Mouse (Mus musculus): ENCODE measurements around the gene Slf2. TPM values are rescaled to one million over a fixed set of nuclear protein-coding genes. Genes with fewer than 3 reads are reported as not detected.

Gene Slf2
- polyA plus RNA-seq, 1 experiment from 2014 or later, result 54.0 TPM

DNA sequence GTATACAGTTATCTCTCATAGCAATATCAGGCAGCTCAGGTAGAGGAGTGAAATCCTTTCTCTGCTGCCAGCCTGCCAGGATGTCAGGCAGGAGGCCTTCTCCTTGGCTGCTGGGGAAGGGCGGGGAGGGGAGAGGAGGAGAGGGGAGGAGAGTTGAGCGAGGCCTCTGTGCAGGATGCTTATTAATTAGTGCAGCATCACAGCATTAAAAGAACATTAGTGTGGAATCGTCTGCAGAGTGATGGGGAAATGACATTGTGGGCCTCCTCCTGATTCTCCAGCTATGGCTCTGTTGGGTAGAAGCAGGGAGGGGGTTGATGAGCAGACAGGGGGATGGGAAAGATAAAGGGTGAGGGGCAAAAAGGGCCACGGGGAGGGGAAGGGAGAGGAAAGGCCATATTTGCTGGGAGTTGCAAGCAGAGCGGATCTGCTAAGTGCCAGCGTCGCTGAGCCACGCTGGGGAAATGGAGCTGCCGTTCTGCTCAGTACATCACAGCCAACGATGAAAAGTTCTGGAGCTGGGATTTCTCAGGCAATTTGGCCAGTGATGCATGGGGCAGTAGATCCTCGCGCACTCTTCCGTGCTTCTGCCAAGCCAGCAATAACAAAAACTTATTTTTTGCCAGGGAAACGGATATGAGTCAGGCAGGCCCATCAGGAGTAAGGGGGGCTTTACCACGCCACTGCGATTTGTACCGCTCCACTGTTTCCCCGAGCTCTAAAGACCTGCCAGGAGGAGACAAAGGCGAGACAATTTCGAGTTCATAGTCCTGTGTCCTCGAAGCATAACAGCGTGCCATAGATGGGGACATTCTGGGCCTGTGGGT lies 30.8 kb upstream of the Slf2 start:
- Histone ChIP-seq H3K27me3 (ENCODE audit: low read depth, poor library complexity, severe bottlenecking) (peaks cover 39% of the 10 kb centered on the region), H3K27ac (no peak overlapping the region), H3K9me3 (replicated peaks) (no peaks in the 10 kb centered on the region), H3K4me1 (peaks cover 42% of the 10 kb centered on the region), H3K36me3 (no peaks in the 10 kb centered on the region), H3K4me3 (no peak overlapping the region)
- 45% methylated on average over 22 of the region's 22 CpGs for WGBS
- DNase-seq (ENCODE audit: low spot score), result no peak

DNA sequence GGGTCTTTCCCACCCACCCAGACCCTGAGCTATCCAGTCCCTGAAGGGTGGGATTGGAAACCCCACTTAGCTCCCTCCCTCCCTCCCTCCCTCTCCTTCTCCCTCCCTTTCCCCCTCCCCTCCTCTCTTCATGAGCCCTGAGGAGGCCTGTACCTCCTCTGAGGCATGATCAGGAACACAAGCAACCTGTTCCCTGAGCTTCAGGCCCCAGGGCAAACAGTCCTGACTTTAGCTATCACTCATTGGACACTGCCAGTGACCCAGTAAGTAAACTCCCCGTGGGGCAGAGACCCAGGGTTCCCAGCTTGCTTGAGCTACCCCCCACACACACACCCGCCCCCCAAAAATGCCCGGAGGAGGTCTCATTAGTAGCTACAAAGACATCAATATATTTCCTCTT lies 29.9 kb upstream of the Slf2 start:
- Histone ChIP-seq H3K4me1 (peaks cover 47% of the 10 kb centered on the region), H3K36me3 (no peaks in the 10 kb centered on the region), H3K4me3 (no peak overlapping the region), H3K27ac (no peak overlapping the region), H3K27me3 (ENCODE audit: low read depth, poor library complexity, severe bottlenecking) (peaks cover 31% of the 10 kb centered on the region), H3K9me3 (replicated peaks) (no peaks in the 10 kb centered on the region)
- WGBS, result 64% methylated on average over 3 of the region's 3 CpGs
- no peak for DNase-seq (ENCODE audit: low spot score)

DNA sequence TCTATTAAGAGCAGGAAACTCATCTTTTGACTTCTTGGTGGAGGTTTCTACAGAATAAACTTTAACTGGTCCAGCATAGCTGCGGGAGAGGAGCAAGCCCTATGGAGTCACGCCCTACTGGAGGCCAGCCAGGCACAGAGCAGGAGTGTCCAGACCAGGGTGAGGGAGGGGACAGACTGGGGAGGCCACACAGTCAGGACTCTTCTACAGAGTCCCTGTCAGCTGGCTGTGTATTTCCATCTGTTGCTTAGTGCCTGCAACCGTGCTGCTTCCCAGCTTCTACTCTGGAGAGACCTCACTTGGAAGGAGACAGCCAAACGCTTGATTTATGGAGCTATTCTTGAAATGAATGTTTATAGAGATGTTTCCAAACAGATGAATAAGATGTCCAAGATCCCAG lies 28.6 kb upstream of the Slf2 start:
- Histone ChIP-seq H3K4me3 (no peak overlapping the region), H3K9me3 (replicated peaks) (no peaks in the 10 kb centered on the region), H3K27ac (no peak overlapping the region), H3K27me3 (ENCODE audit: low read depth, poor library complexity, severe bottlenecking) (peaks cover 19% of the 10 kb centered on the region), H3K4me1 (peaks cover 47% of the 10 kb centered on the region), H3K36me3 (no peaks in the 10 kb centered on the region)
- WGBS, result 84% methylated on average over 4 of the region's 4 CpGs
- DNase-seq (ENCODE audit: low spot score), result no peak

DNA sequence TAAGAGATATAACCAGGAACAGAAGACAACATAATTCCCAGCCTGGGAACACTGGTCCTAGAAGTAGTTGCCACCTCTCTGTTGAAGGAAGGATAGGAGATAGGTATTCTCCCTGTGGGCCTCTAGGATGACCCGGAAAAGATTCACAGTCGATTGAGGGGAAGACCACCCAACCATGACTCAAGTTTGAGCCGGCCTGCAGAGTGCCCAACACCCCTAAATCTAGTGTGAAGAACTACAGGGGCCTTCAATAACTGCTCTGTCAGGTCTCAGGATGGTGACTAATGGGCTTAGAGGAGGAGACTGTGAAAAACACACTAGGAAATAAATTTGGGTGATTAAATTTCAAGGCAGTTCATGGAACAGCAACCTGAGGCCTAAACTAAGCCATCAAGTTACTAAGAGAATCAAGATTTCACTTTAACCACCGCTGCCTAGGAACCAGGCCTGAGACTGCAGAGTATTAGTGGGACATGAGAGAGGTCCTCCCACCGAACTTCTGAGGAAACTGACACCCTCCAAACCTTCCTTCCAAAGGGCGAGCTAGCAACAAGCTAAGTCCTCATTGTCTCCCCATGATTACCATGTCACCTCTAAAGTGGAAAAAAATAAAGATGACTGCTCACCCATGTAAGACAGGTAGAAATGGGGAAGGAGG lies 27.5 kb upstream of the Slf2 start:
- H3K4me1 ChIP-seq, result peaks cover 55% of the 10 kb centered on the region

DNA sequence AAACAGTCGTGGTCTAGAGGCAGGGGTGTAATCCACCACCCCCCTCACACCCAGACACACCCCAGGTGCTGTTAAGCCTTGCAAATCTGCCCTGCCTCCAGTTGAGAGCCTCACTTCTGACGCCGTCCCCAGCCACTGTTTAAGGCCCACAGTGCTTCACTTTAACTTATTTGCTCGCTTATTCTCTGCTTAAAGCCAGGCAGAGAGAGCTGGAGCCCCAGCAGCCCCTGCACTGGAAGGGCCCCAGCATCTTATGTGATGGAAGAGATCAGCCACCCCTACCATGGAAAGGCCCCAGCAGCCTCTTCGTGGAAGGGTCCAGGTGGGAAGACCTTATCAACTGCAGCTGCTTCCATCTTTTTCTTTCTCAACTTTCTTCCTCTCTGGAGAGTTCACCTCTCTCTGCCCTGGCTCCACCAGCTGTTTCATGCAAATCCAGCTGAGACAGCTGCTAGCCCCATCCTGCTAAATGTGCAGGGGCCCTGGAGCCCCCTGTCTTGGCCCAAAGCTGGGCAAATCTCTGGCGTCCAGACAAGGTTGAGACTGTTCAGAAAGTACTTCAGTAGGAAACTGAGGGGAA lies 26.7 kb upstream of the Slf2 start:
- 35% methylated on average over 6 of the region's 6 CpGs for WGBS
- no peaks in the 10 kb centered on the region for H3K9me3 ChIP-seq (replicated peaks)
- peaks cover 2% of the 10 kb centered on the region; the same call in 1 of the 2 replicates for H3K27me3 ChIP-seq (ENCODE audit: low read depth, poor library complexity, severe bottlenecking)
- peaks cover 55% of the 10 kb centered on the region for H3K4me1 ChIP-seq
- H3K36me3 ChIP-seq, result no peaks in the 10 kb centered on the region
- no peak overlapping the region for H3K4me3 ChIP-seq
- DNase-seq (ENCODE audit: low spot score), result no peak
- peak overlapping the region; percentile 15; the same call in 1 of the 2 replicates for H3K27ac ChIP-seq

More for the DNA sequence above, 27.5 kb upstream of the Slf2 start:
- Histone ChIP-seq H3K4me3 (no peak overlapping the region), H3K36me3 (no peaks in the 10 kb centered on the region), H3K27ac (peak overlapping the region; percentile 15; the same call in 1 of the 2 replicates), H3K9me3 (replicated peaks) (no peaks in the 10 kb centered on the region), H3K27me3 (ENCODE audit: low read depth, poor library complexity, severe bottlenecking) (peaks cover 7% of the 10 kb centered on the region)
- DNase-seq (ENCODE audit: low spot score), result no peak
- 54% methylated on average over 6 of the region's 6 CpGs for WGBS

DNA sequence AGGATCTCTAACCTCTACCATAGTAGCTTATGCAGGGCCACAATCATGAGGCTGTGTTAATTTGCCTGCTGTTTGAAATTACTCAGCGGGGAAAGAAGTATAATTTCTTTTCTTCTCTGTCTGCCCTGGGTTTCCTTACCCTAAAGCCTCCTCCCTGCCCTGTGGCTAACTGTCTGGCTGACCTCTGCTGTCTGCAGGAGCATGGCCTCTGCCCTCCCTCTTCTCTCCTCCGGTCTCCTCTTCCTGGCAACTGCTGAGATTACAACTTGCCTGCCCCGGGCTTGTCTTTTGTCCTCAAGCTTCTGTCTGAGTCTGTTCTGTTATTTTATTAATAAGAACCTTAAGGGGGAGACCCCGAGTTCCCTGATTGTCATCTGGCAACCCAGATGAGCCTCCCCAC lies 25.6 kb upstream of the Slf2 start:
- no peaks in the 10 kb centered on the region for H3K27me3 ChIP-seq (ENCODE audit: low read depth, poor library complexity, severe bottlenecking)
- H3K4me3 ChIP-seq, result no peak overlapping the region
- H3K4me1 ChIP-seq, result peaks cover 45% of the 10 kb centered on the region
- WGBS, result 32% methylated on average over 4 of the region's 4 CpGs
- DNase-seq (ENCODE audit: low spot score), result no peak
- no peaks in the 10 kb centered on the region for H3K36me3 ChIP-seq
- no peaks in the 10 kb centered on the region for H3K9me3 ChIP-seq (replicated peaks)
- peak overlapping the region; percentile 10; the same call in 1 of the 2 replicates for H3K27ac ChIP-seq

DNA sequence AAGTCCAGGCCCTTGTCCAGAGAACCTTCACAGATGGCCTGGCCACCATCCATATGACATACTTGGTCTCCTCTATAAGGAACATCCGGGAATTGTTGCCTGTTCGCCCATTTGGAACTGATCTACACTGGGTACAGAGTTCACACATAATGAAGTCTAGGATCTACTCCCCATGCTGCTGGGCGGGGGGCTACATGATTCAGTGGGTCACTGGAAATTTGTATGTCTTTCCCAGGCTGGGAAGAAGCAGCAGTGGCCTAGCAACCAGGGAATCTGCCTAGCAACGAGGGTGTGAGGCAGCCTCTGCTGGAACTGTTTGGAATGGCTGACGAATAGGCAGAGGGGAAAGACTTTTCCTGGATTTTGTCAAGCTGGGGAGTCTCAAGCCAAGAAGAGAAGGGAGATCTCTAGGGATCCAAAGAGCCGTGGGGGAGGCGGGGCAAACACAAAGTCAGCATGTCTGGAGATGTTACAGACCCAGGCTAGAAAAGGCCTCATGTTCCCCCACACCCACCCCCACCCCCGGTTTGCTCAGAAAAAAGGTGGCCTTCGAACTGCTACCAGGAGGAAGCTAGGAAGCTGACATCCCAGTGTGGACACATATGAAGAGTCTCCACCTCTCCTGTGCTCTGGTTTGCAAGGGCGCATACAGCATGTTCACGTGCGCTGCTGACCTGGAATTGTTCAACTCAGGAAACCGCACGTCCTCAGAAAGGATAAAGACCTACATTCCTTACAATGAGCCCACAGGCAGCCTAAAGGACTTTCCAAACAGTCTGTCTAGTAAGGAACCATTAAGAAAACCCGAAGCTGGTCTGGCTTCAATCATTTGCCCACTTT lies 22.9 kb upstream of the Slf2 start:
- Histone ChIP-seq H3K9me3 (replicated peaks) (no peaks in the 10 kb centered on the region), H3K4me3 (no peak overlapping the region), H3K4me1 (peaks cover 35% of the 10 kb centered on the region), H3K36me3 (no peaks in the 10 kb centered on the region), H3K27me3 (ENCODE audit: low read depth, poor library complexity, severe bottlenecking) (no peaks in the 10 kb centered on the region), H3K27ac (peak overlapping the region; percentile 38)
- DNase-seq (ENCODE audit: low spot score), result no peak
- WGBS, result 51% methylated on average over 15 of the region's 15 CpGs

DNA sequence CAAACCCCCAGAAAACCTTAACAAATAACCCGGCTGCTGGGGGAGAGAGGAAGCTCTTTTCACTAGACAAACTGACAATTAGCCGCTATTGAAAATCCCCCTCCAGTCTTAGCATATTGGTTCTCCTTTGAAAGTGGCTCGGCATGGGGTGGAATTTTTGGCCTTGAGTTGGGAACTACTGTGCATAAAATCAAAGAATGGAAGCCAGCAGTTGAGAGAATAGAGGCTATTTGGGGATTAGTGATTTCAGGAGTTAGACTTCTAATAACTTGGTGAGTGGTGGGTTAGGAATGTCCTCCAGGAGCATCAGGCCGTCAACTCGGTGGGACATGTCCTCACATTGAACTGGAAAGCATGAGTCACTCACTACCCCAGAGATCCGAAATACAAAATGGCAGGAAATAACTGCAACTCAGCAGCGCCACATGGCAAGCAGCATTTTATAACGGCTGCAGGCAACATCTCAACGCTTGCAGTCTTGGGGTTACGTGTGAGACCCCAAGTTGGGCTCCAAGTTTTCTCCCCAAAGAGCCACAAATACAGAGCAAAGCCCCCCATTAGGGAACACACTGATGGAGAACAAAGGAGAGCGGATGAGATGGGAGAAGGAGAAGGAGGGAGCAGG lies 22.0 kb upstream of the Slf2 start:
- 77% methylated on average over 11 of the region's 11 CpGs for WGBS
- DNase-seq (ENCODE audit: low spot score), result no peak
- peak overlapping the region; percentile 37 for H3K27ac ChIP-seq
- H3K9me3 ChIP-seq (replicated peaks), result no peaks in the 10 kb centered on the region
- peaks cover 30% of the 10 kb centered on the region for H3K4me1 ChIP-seq
- no peaks in the 10 kb centered on the region for H3K36me3 ChIP-seq
- H3K4me3 ChIP-seq, result no peak overlapping the region
- H3K27me3 ChIP-seq (ENCODE audit: low read depth, poor library complexity, severe bottlenecking), result no peaks in the 10 kb centered on the region

DNA sequence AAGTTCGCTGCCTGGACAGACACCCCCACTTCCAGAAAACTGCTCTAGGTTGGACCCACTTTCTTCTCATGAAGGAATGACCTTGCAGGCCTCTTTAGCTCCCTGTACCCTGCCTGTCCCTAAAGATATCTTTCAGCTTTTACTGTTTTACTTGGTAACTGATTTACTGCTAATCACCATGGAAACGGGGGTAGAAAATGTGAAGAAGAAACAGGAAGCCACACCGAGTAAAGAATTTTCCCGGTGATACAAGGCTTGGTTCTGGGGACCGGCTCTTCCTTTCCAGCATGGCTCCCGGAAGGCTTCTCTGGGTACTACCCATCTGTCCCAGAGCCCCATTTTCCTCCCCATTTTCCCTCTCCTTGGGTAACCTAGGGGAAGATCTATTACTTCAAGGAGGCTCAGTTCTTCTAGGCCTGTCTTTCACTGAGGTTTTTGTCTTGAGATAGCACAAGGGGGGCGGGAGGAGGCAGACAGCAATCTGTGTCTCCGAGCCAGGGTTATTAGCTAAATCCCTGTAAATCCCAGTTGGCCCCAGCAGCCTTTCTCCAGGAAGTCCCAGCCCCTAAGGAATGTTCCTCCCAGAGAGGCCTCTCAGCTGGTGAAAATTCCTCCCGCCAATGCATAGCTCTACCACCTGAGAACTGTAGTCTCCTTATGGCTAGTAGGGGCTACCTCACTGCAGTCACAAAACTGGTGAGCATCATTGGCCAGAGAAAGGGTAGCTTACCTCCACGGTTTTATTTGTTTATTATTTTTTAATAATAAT lies 16.3 kb upstream of the Slf2 start:
- no peaks in the 10 kb centered on the region for H3K36me3 ChIP-seq
- no peak for DNase-seq (ENCODE audit: low spot score)
- no peak overlapping the region for H3K4me3 ChIP-seq
- peaks cover 14% of the 10 kb centered on the region for H3K4me1 ChIP-seq
- peak overlapping the region; percentile 36; the same call in 1 of the 2 replicates for H3K27ac ChIP-seq
- 60% methylated on average over 10 of the region's 10 CpGs for WGBS
- no peaks in the 10 kb centered on the region for H3K27me3 ChIP-seq (ENCODE audit: low read depth, poor library complexity, severe bottlenecking)
- no peaks in the 10 kb centered on the region for H3K9me3 ChIP-seq (replicated peaks)

DNA sequence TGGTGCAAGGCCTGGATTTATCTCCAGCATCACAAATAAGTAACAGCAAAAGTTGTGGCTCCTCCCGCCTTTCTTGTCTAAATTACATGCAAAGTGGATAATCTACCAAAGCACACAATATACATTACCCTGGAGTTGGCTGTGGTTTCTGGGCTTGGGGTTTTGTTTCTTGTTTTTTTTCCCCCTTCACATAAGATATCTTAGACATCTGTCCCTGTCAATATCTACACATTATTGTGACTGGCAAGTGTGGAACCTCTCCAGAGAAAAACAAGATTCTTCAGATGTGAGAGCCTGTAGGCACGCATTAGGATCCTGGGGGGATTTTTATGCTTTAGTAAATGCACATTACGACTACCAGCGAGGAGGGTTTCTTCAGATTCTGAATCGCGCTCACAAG lies 12.8 kb upstream of the Slf2 start:
- Histone ChIP-seq H3K36me3 (no peaks in the 10 kb centered on the region), H3K27ac (no peak overlapping the region), H3K4me3 (no peak overlapping the region), H3K9me3 (replicated peaks) (no peaks in the 10 kb centered on the region), H3K27me3 (ENCODE audit: low read depth, poor library complexity, severe bottlenecking) (no peaks in the 10 kb centered on the region), H3K4me1 (peaks cover 17% of the 10 kb centered on the region)
- DNase-seq (ENCODE audit: low spot score), result no peak
- WGBS, result 87% methylated on average over 6 of the region's 6 CpGs

DNA sequence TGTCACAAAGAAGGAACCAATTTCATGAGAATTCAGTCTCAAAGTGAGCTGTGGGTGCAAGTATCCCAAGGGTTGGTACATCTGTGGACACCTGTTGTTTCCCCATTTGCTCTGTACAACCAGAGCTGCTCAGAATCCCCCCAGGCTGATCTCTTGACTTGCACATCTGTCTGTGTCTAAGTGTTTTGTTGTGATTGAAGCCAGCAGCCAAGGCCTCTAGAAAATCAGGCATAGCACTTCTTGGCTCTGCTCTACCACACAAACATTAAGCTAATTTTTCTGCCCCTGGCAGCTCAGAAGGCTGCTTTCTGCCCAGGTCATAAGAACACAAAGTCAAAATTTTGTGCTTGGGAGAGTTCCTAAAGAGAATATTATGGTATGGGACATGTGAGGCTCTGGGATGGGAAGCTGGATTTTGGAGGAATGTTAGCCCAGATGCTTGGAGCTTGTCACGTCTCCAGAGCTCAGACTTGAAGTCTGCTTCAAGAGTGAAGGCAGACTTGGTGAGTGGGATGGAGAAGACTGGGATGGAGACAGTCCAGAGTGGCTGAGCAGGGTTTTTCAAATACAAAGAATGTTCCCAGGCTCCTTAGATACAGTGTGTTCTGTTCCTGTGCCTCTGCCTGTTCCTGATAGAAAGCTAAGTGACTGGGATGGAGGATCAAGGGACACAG lies 9.3 kb upstream of the Slf2 start:
- WGBS, result 72% methylated on average over 1 of the region's 1 CpGs
- peaks cover 23% of the 10 kb centered on the region for H3K4me1 ChIP-seq
- no peak for DNase-seq (ENCODE audit: low spot score)
- H3K4me3 ChIP-seq, result no peak overlapping the region
- H3K9me3 ChIP-seq (replicated peaks), result no peaks in the 10 kb centered on the region
- H3K27me3 ChIP-seq (ENCODE audit: low read depth, poor library complexity, severe bottlenecking), result no peaks in the 10 kb centered on the region
- no peaks in the 10 kb centered on the region for H3K36me3 ChIP-seq
- H3K27ac ChIP-seq, result no peak overlapping the region
